Mouse (Mus musculus): Measurements from ENCODE around the gene Pdzrn3.

Pdzrn3 gene

GRCm38 (mm10) chr6:101328514-101328913 is 49.2 kb downstream of the Pdzrn3 start:
- DNase-seq (ENCODE audit: low spot score in 2 of 2): no peak

GRCm38 (mm10) chr6:101327741-101328140 is 50.0 kb downstream of the Pdzrn3 start:
- DNase-seq (ENCODE audit: low spot score in 2 of 2): no peak

- DNase-seq (ENCODE audit: low spot score in 2 of 2): no peak
Measured at GRCm38 (mm10) chr6:101327196-101327595, 50.5 kb downstream of the Pdzrn3 start.

- DNase-seq (ENCODE audit: low spot score in 2 of 2): no peak
Measured at GRCm38 (mm10) chr6:101325842-101326639, 51.7 kb downstream of the Pdzrn3 start.

GRCm38 (mm10) chr6:101322580-101322979 is 55.1 kb downstream of the Pdzrn3 start:
- DNase-seq (ENCODE audit: low spot score in 2 of 2): no peak

GRCm38 (mm10) chr6:101320386-101320785 is 57.3 kb downstream of the Pdzrn3 start:
- no peak for DNase-seq (ENCODE audit: low spot score in 2 of 2)

- DNase-seq (ENCODE audit: low spot score in 2 of 2): no peak
Measured at GRCm38 (mm10) chr6:101319374-101319967, 58.2 kb downstream of the Pdzrn3 start.

- no peak for DNase-seq (ENCODE audit: low spot score in 2 of 2)
Measured at GRCm38 (mm10) chr6:101318530-101318929, 59.2 kb downstream of the Pdzrn3 start.

GRCm38 (mm10) chr6:101311446-101311845 is 66.3 kb downstream of the Pdzrn3 start:
- no peak for DNase-seq (ENCODE audit: low spot score in 2 of 2)

GRCm38 (mm10) chr6:101310491-101310890 is 67.2 kb downstream of the Pdzrn3 start:
- no peak for DNase-seq (ENCODE audit: low spot score in 2 of 2)

GRCm38 (mm10) chr6:101307964-101308531 is 69.6 kb downstream of the Pdzrn3 start:
- peak; percentile 55 to 73 for DNase-seq (ENCODE audit: low spot score in 2 of 2)

- no peak for DNase-seq (ENCODE audit: low spot score in 2 of 2)
Measured at GRCm38 (mm10) chr6:101306834-101307233, 70.9 kb downstream of the Pdzrn3 start.

GRCm38 (mm10) chr6:101305543-101305942 is 72.2 kb downstream of the Pdzrn3 start:
- no peak for DNase-seq (ENCODE audit: low spot score in 2 of 2)

- DNase-seq (ENCODE audit: low spot score in 2 of 2): peak in 1 of 2 experiments; percentile 42
Measured at GRCm38 (mm10) chr6:101303959-101304738, 73.5 kb downstream of the Pdzrn3 start.

GRCm38 (mm10) chr6:101303501-101303900 is 74.2 kb downstream of the Pdzrn3 start:
- DNase-seq (ENCODE audit: low spot score in 2 of 2): no peak

- no peak for DNase-seq (ENCODE audit: low spot score in 2 of 2)
Measured at GRCm38 (mm10) chr6:101301154-101301553, 76.5 kb downstream of the Pdzrn3 start.

GRCm38 (mm10) chr6:101299434-101299833 is 78.3 kb downstream of the Pdzrn3 start:
- DNase-seq (ENCODE audit: low spot score in 2 of 2): no peak

GRCm38 (mm10) chr6:101297563-101298520 is 79.9 kb downstream of the Pdzrn3 start:
- DNase-seq (ENCODE audit: low spot score in 2 of 2): no peak

- DNase-seq (ENCODE audit: low spot score in 2 of 2): no peak
Measured at GRCm38 (mm10) chr6:101296997-101297396, 80.7 kb downstream of the Pdzrn3 start.

GRCm38 (mm10) chr6:101296280-101296679 is 81.4 kb downstream of the Pdzrn3 start:
- no peak for DNase-seq (ENCODE audit: low spot score in 2 of 2)

GRCm38 (mm10) chr6:101293036-101293572 is 84.6 kb downstream of the Pdzrn3 start:
- no peak for DNase-seq (ENCODE audit: low spot score in 2 of 2)
